Mouse (Mus musculus) CH12.LX (cell line): ENCODE results near the gene Zfp867. TPM values are rescaled to one million over a fixed set of nuclear protein-coding genes. Genes with fewer than 3 reads are reported as not detected.

Experiments used
- DNase-seq: peaks from one replicate; pipeline ENCODE4 v3.0.0-alpha.2; 2013; ENCODE audit errors: extremely low read depth
- H3K27ac ChIP-seq: 2 replicates; pipeline ENCODE4 v1.5.1; 2012; ENCODE audit warnings: low read depth, mild to moderate bottlenecking, control low read depth, moderate library complexity; ENCODE audit not compliant: insufficient read depth
- H3K27me3 ChIP-seq: replicated peaks from 2 replicates; pipeline ENCODE3; 2012; ENCODE audit warnings: inconsistent platforms
- H3K36me3 ChIP-seq, 2 experiments: replicated peaks in 1 of 2; 2 replicates each; pipeline versions ENCODE3 to v1.6.1; 2012; ENCODE audit warnings: inconsistent platforms in 1 of 2, low read length in 1 of 2, mild to moderate bottlenecking in 1 of 2, mixed read lengths in 1 of 2, moderate library complexity in 1 of 2; ENCODE audit not compliant: control insufficient read depth in 1 of 2, insufficient read depth in 1 of 2
- H3K4me1 ChIP-seq, 2 experiments: 2 replicates each; pipeline ENCODE4 v1.6.1; 2012; ENCODE audit warnings: inconsistent platforms in 1 of 2, moderate library complexity in 1 of 2; ENCODE audit not compliant: insufficient read depth in 2 of 2, control insufficient read depth in 1 of 2
- H3K4me2 ChIP-seq: 2 replicates; pipeline ENCODE4 v1.6.1; 2012; ENCODE audit warnings: low read depth, mild to moderate bottlenecking, control low read depth; ENCODE audit not compliant: poor library complexity, insufficient read depth, severe bottlenecking
- H3K4me3 ChIP-seq, 3 experiments: fragments of 150-350 bp in 1 of 3; sonication (generic) in 1 of 3; replicated peaks in 1 of 3; 2 replicates each; pipeline versions ENCODE3 to v1.5.1; 2011 to 2012; ENCODE audit warnings: low read depth in 2 of 3, low read length in 2 of 3, mild to moderate bottlenecking in 2 of 3, moderate library complexity in 2 of 3, control low read depth in 1 of 3, improper control_type of control experiment in 1 of 3, inconsistent platforms in 1 of 3, mixed read lengths in 1 of 3; ENCODE audit not compliant: poor library complexity in 1 of 3
- H3K79me2 ChIP-seq: replicated peaks from 2 replicates; pipeline ENCODE4 v1.6.1; 2012; ENCODE audit warnings: mild to moderate bottlenecking, moderate library complexity; ENCODE audit not compliant: control insufficient read depth, poor library complexity, insufficient read depth, severe bottlenecking; ENCODE audit errors: extremely low read depth
- H3K9ac ChIP-seq: 2 replicates; pipeline ENCODE4 v1.6.1; 2012; ENCODE audit warnings: low read depth, mild to moderate bottlenecking, control low read depth, moderate library complexity; ENCODE audit not compliant: insufficient read depth
- H3K9me3 ChIP-seq: replicated peaks from 2 replicates; pipeline ENCODE3; 2012; ENCODE audit warnings: low read length, inconsistent platforms, mixed read lengths
- CHD1 ChIP-seq: IDR thresholded peaks from 2 replicates; pipeline ENCODE4 v1.6.1; 2012; ENCODE audit warnings: low read depth, low read length, improper control_type of control experiment, inconsistent platforms
- GABPA ChIP-seq: IDR thresholded peaks from 2 replicates; pipeline ENCODE4 v1.6.1; 2012; ENCODE audit warnings: low read depth, low read length, improper control_type of control experiment, inconsistent platforms; ENCODE audit not compliant: insufficient replicate concordance
- MAFK ChIP-seq: IDR thresholded peaks from 2 replicates; pipeline ENCODE4 v1.6.1; 2011; ENCODE audit warnings: low read length, improper control_type of control experiment; ENCODE audit not compliant: insufficient replicate concordance
- MAX ChIP-seq: IDR thresholded peaks from 2 replicates; pipeline ENCODE4 v1.6.1; 2011; ENCODE audit warnings: low read length, improper control_type of control experiment
- MEF2A ChIP-seq: IDR thresholded peaks from 2 replicates; pipeline ENCODE4 v1.6.1; 2014; ENCODE audit warnings: low read depth, mild to moderate bottlenecking, inconsistent platforms, low read length, improper control_type of control experiment, borderline replicate concordance
- MXI1 ChIP-seq: IDR thresholded peaks from 2 replicates; pipeline ENCODE4 v1.6.1; 2011; ENCODE audit warnings: mild to moderate bottlenecking, low read depth, low read length, improper control_type of control experiment
- POLR2A ChIP-seq: IDR thresholded peaks from 2 replicates; pipeline ENCODE4 v1.6.1; 2011; ENCODE audit warnings: low read depth, mild to moderate bottlenecking, improper control_type of control experiment, low read length
- RAD21 ChIP-seq: IDR thresholded peaks from 2 replicates; pipeline ENCODE4 v1.6.1; 2011; ENCODE audit warnings: low read depth, mild to moderate bottlenecking, low read length, improper control_type of control experiment, moderate library complexity
- SIN3A ChIP-seq: IDR thresholded peaks from 2 replicates; pipeline ENCODE4 v1.6.1; 2012; ENCODE audit warnings: low read length, improper control_type of control experiment, inconsistent platforms
- UBTF ChIP-seq: IDR thresholded peaks from 2 replicates; pipeline ENCODE4 v1.6.1; 2012; ENCODE audit warnings: low read depth, mild to moderate bottlenecking, inconsistent platforms, low read length, improper control_type of control experiment, moderate library complexity
- USF1 ChIP-seq: IDR thresholded peaks from 2 replicates; pipeline ENCODE4 v1.6.1; 2014; ENCODE audit warnings: low read depth, mild to moderate bottlenecking, inconsistent platforms, low read length, improper control_type of control experiment
- ZKSCAN1 ChIP-seq: IDR thresholded peaks from 2 replicates; pipeline ENCODE4 v1.6.1; 2012; ENCODE audit warnings: low read depth, inconsistent platforms, low read length, improper control_type of control experiment, borderline replicate concordance
- ZMIZ1 ChIP-seq: IDR thresholded peaks from 2 replicates; pipeline ENCODE4 v1.6.1; 2012; ENCODE audit warnings: low read depth, mild to moderate bottlenecking, inconsistent platforms, low read length, improper control_type of control experiment
- ZNF384 ChIP-seq: IDR thresholded peaks from 2 replicates; pipeline ENCODE4 v1.6.1; 2012; ENCODE audit warnings: low read depth, low read length, improper control_type of control experiment, inconsistent platforms
- dilution Hi-C: fragments of 300-500 bp; cut with MboI; formaldehyde crosslinking; loops from 2 replicates; pipeline ENCODE4 v1.14.3; 2020; ENCODE audit warnings: low sequenced_read_pairs; ENCODE audit not compliant: extremely low pct_unique_long_range_greater_than_20kb, extremely low pct_ligation_motif_present
- in situ Hi-C: fragments of 300-500 bp; cut with MboI; formaldehyde crosslinking; loops from 3 replicates; pipeline ENCODE4 v1.14.3; 2019; ENCODE audit warnings: low sequenced_read_pairs, low pct_ligation_motif_present, low pct_unique_long_range_greater_than_20kb, mixed read lengths
- polyA plus RNA-seq: library from polyadenylated mRNA; unstranded; fragments of >175 nt; gene quantifications from 2 replicates; pipeline ENCODE4 v1.2.1, GENCODE M21; 2012; ENCODE audit warnings: low read depth; ENCODE audit not compliant: insufficient read length
- total RNA-seq, 2 experiments: library from RNA; depleted of rRNA; stranded (reverse); fragments of 300-350 nt in 1 of 2; fragments of >200 nt in 1 of 2; gene quantifications; 2 replicates each; pipeline ENCODE4 v1.2.3; 2012 to 2014

Zfp867 gene
- total and polyA plus RNA-seq, 3 experiments, result 4.6 to 7.1 (median 4.9) TPM

- TF ChIP-seq USF1 (peak; percentile 45), GABPA (no peak)
- Histone ChIP-seq H3K27me3 (peaks cover 12% of the 10 kb centered on the region), H3K4me2 (no peak overlapping the region), H3K4me1 (peaks cover 0 to 3% of the 10 kb centered on the region in 2 experiments; a peak in 1 of 4 replicates), H3K9ac (no peak overlapping the region), H3K9me3 (no peaks in the 10 kb centered on the region), H3K36me3 (no peaks in the 10 kb centered on the region), H3K4me3 (no peak overlapping the region), H3K79me2 (no peaks in the 10 kb centered on the region), H3K27ac (no peak overlapping the region)
- in situ Hi-C loops (no loop called here), dilution Hi-C loops (no loop called here)
- no peak for DNase-seq
Measured at GRCm38 (mm10) chr11:59477240-59477639, 5.0 kb upstream of the Zfp867 start.

- DNase-seq, result peak; percentile 29
- dilution Hi-C loops, result no loop called here
- Histone ChIP-seq H3K27ac (peak overlapping the region; percentile 44), H3K36me3 (peaks cover 0 to 9% of the 10 kb centered on the region in 2 experiments), H3K27me3 (peaks cover 4% of the 10 kb centered on the region), H3K9ac (peak overlapping the region; percentile 89), H3K9me3 (no peaks in the 10 kb centered on the region), H3K4me1 (peaks cover 3 to 16% of the 10 kb centered on the region in 2 experiments; a peak in 3 of 4 replicates), H3K79me2 (peaks cover 8% of the 10 kb centered on the region; the same call in 1 of the 2 replicates), H3K4me2 (peak overlapping the region; percentile 95), H3K4me3 (peak overlapping the region; percentile 83 to 97 (median 83))
- in situ Hi-C loops, result no loop called here
- TF ChIP-seq MAX, result 0 out of 2 replicates have a peak, but pooled peaks have one; percentile 23
- peak; percentile 66; the same call in 1 of the 2 replicates for TF ChIP-seq MXI1
- peak; percentile 60; the same call in 1 of the 2 replicates for TF ChIP-seq CHD1
- peak; percentile 72 for TF ChIP-seq ZNF384
- no peak for TF ChIP-seq ZKSCAN1
- peak; percentile 15; the same call in 1 of the 2 replicates for TF ChIP-seq ZMIZ1
- TF ChIP-seq MEF2A, result 0 out of 2 replicates have a peak, but pooled peaks have one; percentile 6
- TF ChIP-seq MAFK, result no peak
Measured at GRCm38 (mm10) chr11:59471413-59472325, 605 bp downstream of the Zfp867 start.

GRCm38 (mm10) chr11:59460459-59460858 lies 11.8 kb downstream of the Zfp867 start:
- H3K4me2 ChIP-seq, result no peak overlapping the region
- peaks cover 29% of the 10 kb centered on the region for H3K9me3 ChIP-seq
- H3K36me3 ChIP-seq, result peaks cover 46 to 84% of the 10 kb centered on the region in 2 experiments
- TF ChIP-seq POLR2A (no peak), MAFK (no peak), UBTF (no peak), SIN3A (no peak), RAD21 (no peak)
- H3K79me2 ChIP-seq, result no peaks in the 10 kb centered on the region
- H3K4me3 ChIP-seq, result no peak overlapping the region
- dilution Hi-C loops (no loop called here), in situ Hi-C loops (no loop called here)
- no peak overlapping the region for H3K9ac ChIP-seq
- no peaks in the 10 kb centered on the region for H3K27me3 ChIP-seq
- no peaks in the 10 kb centered on the region for H3K4me1 ChIP-seq
- no peak for DNase-seq
- H3K27ac ChIP-seq, result no peak overlapping the region
